Mouse (Mus musculus) kidney, postnatal 0 days (tissue): Measurements from ENCODE around the gene Acsl4. TPM values are rescaled to one million over a fixed set of nuclear protein-coding genes. Genes with fewer than 3 reads are reported as not detected.

Experiments used
- ATAC-seq: fragments of 200-750 bp; cut with Nextera tagmentation; replicated peaks from 2 replicates; pipeline ENCODE4 v1.8.0; 2017; ENCODE audit warnings: low read depth, moderate number of reproducible peaks, moderate TSS enrichment, moderate library complexity; ENCODE audit not compliant: low FRiP score
- DNase-seq: peaks from one replicate; pipeline ENCODE4 v3.0.0-alpha.2; 2016; ENCODE audit warnings: low spot score
- H3K27ac ChIP-seq: fragments of 300-500 bp; sonication (generic); 2 replicates; pipeline ENCODE4 v1.5.1; 2014; ENCODE audit warnings: mild to moderate bottlenecking
- H3K27me3 ChIP-seq: fragments of 300-500 bp; sonication (generic); 2 replicates; pipeline ENCODE4 v1.6.1; 2014; ENCODE audit warnings: low read length, mixed read lengths; ENCODE audit not compliant: insufficient read depth
- H3K36me3 ChIP-seq: fragments of 300-500 bp; sonication (generic); 2 replicates; pipeline ENCODE4 v1.6.1; 2014; ENCODE audit warnings: low read length, mixed read lengths; ENCODE audit not compliant: insufficient read depth
- H3K4me1 ChIP-seq: fragments of 300-500 bp; sonication (generic); replicated peaks from 2 replicates; pipeline ENCODE4 v1.6.1; 2014; ENCODE audit warnings: antibody characterized with exemption, low read length, mixed read lengths; ENCODE audit not compliant: insufficient read depth
- H3K4me2 ChIP-seq: fragments of 300-500 bp; sonication (generic); 2 replicates; pipeline ENCODE4 v1.6.1; 2014; ENCODE audit warnings: mild to moderate bottlenecking, low read length, moderate library complexity, mixed read lengths
- H3K4me3 ChIP-seq: fragments of 300-500 bp; sonication (generic); replicated peaks from 2 replicates; pipeline ENCODE4 v1.5.1; 2014; ENCODE audit warnings: low read depth, low read length
- H3K9ac ChIP-seq: fragments of 300-500 bp; sonication (generic); 2 replicates; pipeline ENCODE4 v1.6.1; 2014; ENCODE audit warnings: low read depth, low read length
- H3K9me3 ChIP-seq: fragments of 300-500 bp; sonication (generic); replicated peaks from 2 replicates; pipeline ENCODE4 v1.6.1; 2016; ENCODE audit warnings: low read length, inconsistent platforms, mixed read lengths
- CTCF ChIP-seq: IDR thresholded peaks from 2 replicates; pipeline ENCODE4 v1.5.1; 2016; ENCODE audit warnings: antibody characterized with exemption, low read depth, mild to moderate bottlenecking, moderate library complexity
- WGBS: fragments of 180-500 bp; shearing (Covaris S2); extraction: QIAGEN DNeasy Blood & Tissue Kit; methylation state at CpG from one replicate; pipeline ENCODE4 v1.1.7; 2014; 5-methylcytosine and 5-hydroxymethylcytosine counted together
- polyA plus RNA-seq: library from polyadenylated mRNA; unstranded; fragments of >200 nt; fragmentation: Nextera tagmentation; extraction: Ambion mirVana; gene quantifications from 2 replicates; pipeline ENCODE4 v1.2.1, GENCODE M21; 2015

The Acsl4 gene
- 31.1 and 32.3 TPM in 2 replicates for polyA plus RNA-seq

DNA sequence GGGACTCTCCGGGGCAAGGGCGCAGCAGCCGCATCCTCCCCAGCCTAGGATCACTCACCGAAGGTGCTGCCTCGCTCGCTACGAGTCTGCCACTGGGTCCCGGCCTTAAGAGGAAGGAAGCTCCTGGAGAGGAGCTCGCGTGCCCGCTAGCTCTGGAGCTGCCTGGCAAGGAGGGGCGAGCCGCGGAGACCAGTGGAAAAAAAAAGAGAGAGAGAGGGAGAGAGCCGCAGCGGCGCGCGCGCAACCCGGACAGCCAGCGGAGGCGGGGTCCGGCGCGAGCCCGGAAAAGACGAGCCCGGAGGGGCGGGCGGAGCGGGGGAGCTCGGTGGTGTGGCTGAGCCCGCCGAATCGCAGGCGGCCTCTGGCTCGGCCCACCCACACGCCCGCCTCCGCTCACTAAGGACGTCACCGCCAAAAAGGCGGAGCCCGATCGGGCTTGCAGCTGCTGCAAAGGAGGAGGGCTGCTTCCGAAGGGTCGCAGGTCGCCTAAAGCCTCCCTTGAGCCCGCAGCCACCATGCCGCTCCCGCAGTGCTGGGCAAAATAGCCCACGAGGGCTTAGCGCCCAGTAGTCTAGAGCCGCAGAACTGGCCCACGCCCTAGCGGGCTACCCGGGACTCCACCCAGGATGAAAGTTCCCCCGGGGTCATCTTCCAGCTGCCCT, at the start of gene Acsl4:
Acsl4 (minus strand) TSS at position 289 of the 662 bp plus-strand sequence.
- Histone ChIP-seq H3K4me1 (no peaks in the 10 kb centered on the region), H3K9ac (peak within 1 kb of the TSS; percentile 67), H3K27me3 (no peaks in the 10 kb centered on the region), H3K9me3 (no peaks in the 10 kb centered on the region), H3K4me2 (peak within 1 kb of the TSS; percentile 59), H3K4me3 (peak within 1 kb of the TSS; percentile 61), H3K36me3 (no peaks in the 10 kb centered on the region), H3K27ac (peak within 1 kb of the TSS; percentile 79)
- WGBS = 27% methylated on average over 47 of the region's 59 CpGs
- DNase-seq (peak; percentile 92), ATAC-seq (peak; percentile 98)
- TF ChIP-seq CTCF = no peak

GRCm38 (mm10) chrX:142437971-142438504, 47.7 kb upstream of the Acsl4 start:
- WGBS = 50% methylated on average over 4 of the region's 4 CpGs
- ATAC-seq (no peak), DNase-seq (no peak)
- no peak overlapping the region for H3K4me2 ChIP-seq
- H3K4me3 ChIP-seq = no peak overlapping the region
- no peak overlapping the region for H3K9ac ChIP-seq
- no peaks in the 10 kb centered on the region for H3K4me1 ChIP-seq
- no peaks in the 10 kb centered on the region for H3K27me3 ChIP-seq
- H3K36me3 ChIP-seq = no peaks in the 10 kb centered on the region
- TF ChIP-seq CTCF = no peak
- H3K27ac ChIP-seq = no peak overlapping the region
- H3K9me3 ChIP-seq = no peaks in the 10 kb centered on the region

DNA sequence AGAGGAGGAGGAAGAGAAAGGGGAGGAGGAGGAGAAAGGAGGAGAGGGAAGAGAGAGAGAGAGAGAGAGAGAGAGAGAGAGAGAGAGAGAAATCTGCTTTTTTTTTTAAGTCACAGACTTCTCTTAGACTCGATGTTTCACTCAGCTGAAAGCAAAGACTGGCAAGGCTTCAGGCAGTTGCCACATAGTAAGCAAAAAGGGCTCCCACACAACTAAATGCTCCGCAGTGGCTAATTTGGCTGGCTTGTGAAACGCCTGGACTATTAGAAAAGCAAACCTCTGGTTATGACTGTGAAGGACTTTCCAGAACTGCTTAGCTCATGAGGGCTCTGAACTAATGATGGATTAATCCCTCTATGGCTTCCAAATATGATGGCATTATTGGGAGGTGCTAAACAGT, 42.5 kb upstream of the Acsl4 start:
- no peak for TF ChIP-seq CTCF
- no peak for DNase-seq
- WGBS = 70% methylated on average over 3 of the region's 3 CpGs

GRCm38 (mm10) chrX:142427111-142427510, 36.8 kb upstream of the Acsl4 start:
- WGBS = 64% methylated on average over 4 of the region's 4 CpGs
- no peak for TF ChIP-seq CTCF
- ATAC-seq = no peak
- peak; percentile 58 for DNase-seq
- Histone ChIP-seq H3K4me1 (no peaks in the 10 kb centered on the region), H3K27ac (no peak overlapping the region), H3K36me3 (no peaks in the 10 kb centered on the region), H3K4me2 (no peak overlapping the region), H3K9ac (no peak overlapping the region), H3K4me3 (no peak overlapping the region), H3K27me3 (no peaks in the 10 kb centered on the region), H3K9me3 (no peaks in the 10 kb centered on the region)

More for the DNA sequence above, 42.5 kb upstream of the Acsl4 start:
- Histone ChIP-seq H3K4me3 (no peak overlapping the region), H3K27ac (no peak overlapping the region), H3K9ac (no peak overlapping the region), H3K27me3 (no peaks in the 10 kb centered on the region), H3K4me1 (no peaks in the 10 kb centered on the region), H3K4me2 (no peak overlapping the region), H3K9me3 (no peaks in the 10 kb centered on the region), H3K36me3 (no peaks in the 10 kb centered on the region)
- ATAC-seq = no peak

DNA sequence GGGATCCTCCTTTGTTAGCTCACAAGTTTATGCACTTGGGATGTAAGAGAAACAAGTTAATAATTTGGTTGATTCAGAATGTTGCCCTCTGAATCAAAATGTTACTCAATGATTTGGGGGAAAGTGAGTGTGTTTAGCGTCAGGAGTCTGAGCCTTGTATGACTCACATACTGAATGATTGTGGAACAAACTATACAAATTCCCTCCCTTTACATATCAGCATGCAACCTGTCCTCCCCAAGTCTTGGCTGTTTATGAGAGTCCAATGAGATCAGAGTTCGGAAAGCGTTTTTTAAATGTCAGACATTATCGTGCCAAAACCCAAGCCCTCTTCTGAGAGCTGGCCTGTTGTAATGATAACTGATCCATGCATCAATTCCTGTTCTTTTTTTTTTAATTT, 36.3 kb upstream of the Acsl4 start:
- WGBS = 64% methylated on average over 4 of the region's 4 CpGs
- no peak for ATAC-seq
- H3K27ac ChIP-seq = no peak overlapping the region
- H3K36me3 ChIP-seq = no peaks in the 10 kb centered on the region
- H3K27me3 ChIP-seq = no peaks in the 10 kb centered on the region
- H3K9me3 ChIP-seq = no peaks in the 10 kb centered on the region
- no peak overlapping the region for H3K9ac ChIP-seq
- no peak overlapping the region for H3K4me3 ChIP-seq
- H3K4me2 ChIP-seq = no peak overlapping the region
- no peak for DNase-seq
- H3K4me1 ChIP-seq = no peaks in the 10 kb centered on the region
- no peak for TF ChIP-seq CTCF

GRCm38 (mm10) chrX:142413884-142414283, 23.5 kb upstream of the Acsl4 start:
- no peaks in the 10 kb centered on the region for H3K9me3 ChIP-seq
- whole genome bisulfite sequencing = 69% methylated on average over 2 of the region's 2 CpGs
- DNase-seq = no peak
- ATAC-seq = no peak
- H3K4me1 ChIP-seq = no peaks in the 10 kb centered on the region
- H3K4me3 ChIP-seq = no peak overlapping the region
- H3K36me3 ChIP-seq = no peaks in the 10 kb centered on the region
- no peak overlapping the region for H3K9ac ChIP-seq
- H3K27me3 ChIP-seq = no peaks in the 10 kb centered on the region
- TF ChIP-seq CTCF = no peak
- H3K4me2 ChIP-seq = no peak overlapping the region
- no peak overlapping the region for H3K27ac ChIP-seq
